10 mouse cellular contexts compared by ENCODE assay signal in genomic region chr10:58354561-58354960, GRCm38 (mm10). TPM values are rescaled to one million over a fixed set of nuclear protein-coding genes. Genes with fewer than 3 reads are reported as not detected.
DNase-seq lines count a peak whose midpoint lies in the region; ATAC-seq lines count a peak whose summit lies in the region.
"Had no signal": no experiment of that assay in that cellular context is flagged by ENCODE, and none has a peak within 500 bp of the region (broad histone marks: within the 10 kb centered on the region; RNA-seq: fewer than 3 reads in every experiment).

No protein-coding gene starts in this region.

- DNase-seq in kidney, postnatal 10 days, result peak; percentile 24
- peak; percentile 95 for DNase-seq in MEL-GATA-1-ER (ENCODE audit: extremely low read depth, low read depth)
- no peak for DNase-seq in c-Kit-positive CD71-positive TER-119-positive erythroid progenitor cells, embryonic 14.5 days (ENCODE audit: low spot score)
- DNase-seq in gastrocnemius, adult 18-20 months (ENCODE audit: low spot score), result no peak
- DNase-seq in right cerebral cortex, adult 2 months (ENCODE audit: low spot score in 2 of 2), result no peak
- DNase-seq: right cerebral cortex, postnatal 25 days had no signal

- H3K36me3 ChIP-seq in kidney, embryonic 14.5 days (ENCODE audit: control insufficient read depth, insufficient read depth, low read length), result no peaks in the 10 kb centered on the region
- H3K36me3 ChIP-seq in heart, embryonic 12.5 days, result peaks cover 5% of the 10 kb centered on the region; the same call in 1 of the 2 replicates
- no peaks in the 10 kb centered on the region; the same call in 1 of the 2 replicates for H3K36me3 ChIP-seq in macrophage (ENCODE audit: inconsistent target)
- H3K36me3 ChIP-seq: midbrain, embryonic 12.5 days had no signal

- H3K79me2 ChIP-seq in macrophage (ENCODE audit: inconsistent target), result peaks cover 79% of the 10 kb centered on the region

- no peaks in the 10 kb centered on the region for H3K9me3 ChIP-seq in kidney, embryonic 14.5 days (ENCODE audit: control insufficient read depth, low read length)
- no peaks in the 10 kb centered on the region for H3K9me3 ChIP-seq in heart, embryonic 12.5 days (replicated peaks)
- H3K9me3 ChIP-seq: midbrain, embryonic 12.5 days had no signal

- 50% methylated on average over 3 of the region's 3 CpGs for WGBS in kidney, embryonic 14.5 days
- WGBS in heart, embryonic 12.5 days, result under 1% methylated on average over 3 of the region's 3 CpGs
- 8% methylated on average over 3 of the region's 3 CpGs for WGBS in macrophage (ENCODE audit: missing documents)

- no peak overlapping the region for H3K9ac ChIP-seq in kidney, embryonic 14.5 days (ENCODE audit: low read depth, low read length)
- H3K9ac ChIP-seq in heart, embryonic 12.5 days, result no peak overlapping the region
- H3K9ac ChIP-seq: midbrain, embryonic 12.5 days had no signal

- no peaks in the 10 kb centered on the region for H3K27me3 ChIP-seq in kidney, embryonic 14.5 days (ENCODE audit: control insufficient read depth, insufficient read depth, low read length)
- no peaks in the 10 kb centered on the region for H3K27me3 ChIP-seq in heart, embryonic 12.5 days (replicated peaks)
- H3K27me3 ChIP-seq: midbrain, embryonic 12.5 days had no signal

- no peak overlapping the region for H3K4me2 ChIP-seq in kidney, embryonic 14.5 days (replicated peaks; ENCODE audit: low read depth, low read length)
- H3K4me2 ChIP-seq in heart, embryonic 12.5 days, result peak overlapping the region; percentile 41
- H3K4me2 ChIP-seq: midbrain, embryonic 12.5 days had no signal

- ATAC-seq in kidney, embryonic 14.5 days (ENCODE audit: low FRiP score, low TSS enrichment), result no peak
- ATAC-seq in heart, embryonic 12.5 days (ENCODE audit: insufficient number of reproducible peaks, low FRiP score), result peak; percentile 86

- H3K4me3 ChIP-seq in kidney, embryonic 14.5 days (ENCODE audit: low read length), result no peak overlapping the region
- H3K4me3 ChIP-seq in heart, embryonic 12.5 days, result no peak overlapping the region
- H3K4me3 ChIP-seq in macrophage (ENCODE audit: inconsistent target), result no peak overlapping the region
- H3K4me3 ChIP-seq: midbrain, embryonic 12.5 days had no signal

- H3K4me1 ChIP-seq in kidney, embryonic 14.5 days (ENCODE audit: control insufficient read depth, insufficient read depth, low read length), result peaks cover 3% of the 10 kb centered on the region; the same call in 1 of the 2 replicates
- H3K4me1 ChIP-seq in heart, embryonic 12.5 days (replicated peaks), result peaks cover 37% of the 10 kb centered on the region

- no peak overlapping the region for H3K27ac ChIP-seq in kidney, embryonic 14.5 days (ENCODE audit: low read depth, low read length)
- H3K27ac ChIP-seq in heart, embryonic 12.5 days (ENCODE audit: poor library complexity, severe bottlenecking), result peak overlapping the region; percentile 96
- peak overlapping the region; percentile 2; the same call in 1 of the 2 replicates for H3K27ac ChIP-seq in macrophage
- H3K27ac ChIP-seq: midbrain, embryonic 12.5 days had no signal

RNA-seq across cellular contexts. Expression of gene Lims1, which starts 31.3 kb away (rescaled TPM):
- polyA plus RNA-seq in kidney, embryonic 14.5 days (2014; fragmentation: Nextera tagmentation; extraction: Ambion mirVana), result 112 and 131 TPM in 2 replicates
- polyA plus RNA-seq in heart, embryonic 12.5 days (2016; fragmentation: Nextera tagmentation; extraction: Ambion mirVana), result 160 and 161 TPM in 2 replicates
- total RNA-seq in macrophage (2018; cell fraction: chromatin; rRNA removed), result 100 to 1,000 TPM in 8 of 26 experiments, 10 to 100 TPM in 18; 39.5 to 190 (median 75.9) TPM
- total RNA-seq in macrophage (2018; cell fraction: cytosol; rRNA removed), result 100 to 1,000 TPM in 7 of 26 experiments, 10 to 100 TPM in 19; 60.1 to 124 (median 92.1) TPM
- 100 to 1,000 TPM in 11 of 26 experiments, 10 to 100 TPM in 15; 38.5 to 182 (median 86.0) TPM for total RNA-seq in macrophage (2018; cell fraction: nucleus; rRNA removed)
- 41.0 to 58.3 TPM (median 45.0 TPM) in 3 replicates for polyA plus RNA-seq in macrophage (2018)
- 10 to 100 TPM; 38.1 to 55.4 TPM for total RNA-seq in gastrocnemius, adult 18-20 months (2021)

Comparison
In these comparisons a context has a peak if more than half of its experiments do, and no peak if none do; other contexts are left out.
1. DNase-seq: peak in kidney, postnatal 10 days (single experiment) and MEL-GATA-1-ER (single experiment); none in c-Kit-positive CD71-positive TER-119-positive erythroid progenitor cells, embryonic 14.5 days (single experiment), gastrocnemius, adult 18-20 months (single experiment) and right cerebral cortex, adult 2 months (0 of 2).